Comparison of ENCODE assay signal across 22 mouse cellular contexts in genomic region chr13:11362872-11363271, GRCm38 (mm10).
"Had no signal": no experiment of that assay in that cellular context is flagged by ENCODE, and none has a peak within 500 bp of the region (broad histone marks: within the 10 kb centered on the region; RNA-seq: fewer than 3 reads in every experiment).

No protein-coding gene starts in this region.

- H3K36me3 ChIP-seq: limb, embryonic 12.5 days; limb, embryonic 15.5 days; lung, embryonic 15.5 days; neural tube, embryonic 12.5 days; neural tube, embryonic 15.5 days had no signal

- H3K4me2 ChIP-seq: limb, embryonic 12.5 days; limb, embryonic 15.5 days; liver, embryonic 11.5 days; lung, embryonic 15.5 days; midbrain, embryonic 11.5 days; neural tube, embryonic 12.5 days; neural tube, embryonic 15.5 days had no signal

- H3K27ac ChIP-seq: limb, embryonic 12.5 days; limb, embryonic 15.5 days; liver, embryonic 14.5 days; lung, embryonic 15.5 days; neural tube, embryonic 12.5 days; neural tube, embryonic 15.5 days; stomach, postnatal 0 days had no signal

- ATAC-seq: liver, postnatal 0 days had no signal

- H3K4me1 ChIP-seq: limb, embryonic 12.5 days; limb, embryonic 15.5 days; lung, embryonic 15.5 days; neural tube, embryonic 12.5 days; neural tube, embryonic 15.5 days had no signal

- H3K9me3 ChIP-seq: limb, embryonic 12.5 days; limb, embryonic 15.5 days; lung, embryonic 15.5 days; neural tube, embryonic 12.5 days; neural tube, embryonic 15.5 days had no signal

- H3K4me3 ChIP-seq: limb, embryonic 12.5 days; limb, embryonic 15.5 days; lung, embryonic 15.5 days; neural tube, embryonic 12.5 days; neural tube, embryonic 15.5 days had no signal

- DNase-seq: kidney, adult 11 months; kidney, adult 9 months; kidney, postnatal 25 days; left cerebral cortex, postnatal 4 days; liver, postnatal 0 days; lung, postnatal 10 days; lung, postnatal 4 days; right cerebral cortex, adult 18-20 months; right cerebral cortex, postnatal 14 days; right cerebral cortex, postnatal 4 days; thymus, adult 2 months; thymus, postnatal 14 days; thymus, postnatal 4 days had no signal

- H3K9ac ChIP-seq: limb, embryonic 12.5 days; limb, embryonic 15.5 days; liver, embryonic 14.5 days; liver, postnatal 0 days; lung, embryonic 15.5 days; neural tube, embryonic 12.5 days; neural tube, embryonic 15.5 days had no signal

- H3K27me3 ChIP-seq: limb, embryonic 12.5 days; limb, embryonic 15.5 days; lung, embryonic 15.5 days; neural tube, embryonic 12.5 days; neural tube, embryonic 15.5 days had no signal
